Mouse (Mus musculus): Measurements from ENCODE around the gene Tspyl3.
"Not testable (repeated sequence)": the region's sequence is repeated elsewhere in the genome, so short reads cannot be mapped to it uniquely, and the experiment has no call there.

Tspyl3 gene

DNA sequence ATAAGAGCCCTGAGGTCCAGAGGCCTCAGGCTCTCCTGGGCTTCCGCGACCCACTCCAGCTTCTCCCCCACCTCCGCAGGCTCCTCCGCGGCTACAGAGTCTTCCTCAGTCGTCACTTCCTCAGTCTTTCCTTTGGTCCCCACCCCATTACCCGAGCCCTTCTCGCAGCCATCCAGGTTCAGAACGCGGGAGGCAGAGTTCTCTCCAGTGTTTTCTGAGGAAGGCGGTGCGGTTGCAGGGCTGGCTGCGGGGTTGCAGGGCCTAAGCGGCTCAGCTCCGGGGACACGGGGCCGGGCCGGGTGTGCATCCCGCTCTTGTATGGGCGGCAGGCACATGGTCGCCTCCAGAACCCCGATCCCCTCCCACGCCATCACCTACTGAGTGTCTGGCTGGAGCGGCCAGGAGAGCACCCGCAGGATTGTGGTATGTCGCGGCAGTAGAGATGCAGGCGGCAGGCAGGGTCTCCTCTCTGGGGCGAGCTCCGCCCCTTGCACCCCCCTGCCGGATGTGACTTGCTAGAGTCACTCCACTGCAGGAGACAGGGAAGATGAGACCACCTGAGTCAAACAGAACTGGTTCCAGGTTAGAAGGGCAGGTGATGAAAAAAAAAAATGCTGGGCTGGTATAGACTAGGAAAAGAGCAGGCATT is at the start of gene Tspyl3:
Gene Tspyl3, minus strand, starts transcription at position 496 of the 649 bp plus-strand sequence.
- peak; percentile 39 for DNase-seq (ENCODE audit: low spot score)

DNA sequence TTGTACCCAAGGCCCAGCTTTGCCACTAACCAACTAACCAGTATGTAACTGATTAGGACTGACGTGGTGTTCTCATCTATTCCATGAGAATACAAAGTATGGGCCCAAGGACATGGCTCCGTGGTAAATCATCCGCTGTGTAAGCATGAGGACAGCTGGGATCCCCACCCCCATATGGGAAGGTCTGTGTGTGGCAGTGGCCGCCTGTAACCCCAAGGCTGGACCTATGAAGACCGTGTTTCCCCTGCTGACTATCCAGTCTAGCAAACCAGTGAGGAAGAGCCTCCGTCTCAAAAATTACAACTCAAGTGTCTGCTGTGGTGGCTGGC is 49.6 kb upstream of the Tspyl3 start:
- no peak for DNase-seq (ENCODE audit: low spot score)

DNA sequence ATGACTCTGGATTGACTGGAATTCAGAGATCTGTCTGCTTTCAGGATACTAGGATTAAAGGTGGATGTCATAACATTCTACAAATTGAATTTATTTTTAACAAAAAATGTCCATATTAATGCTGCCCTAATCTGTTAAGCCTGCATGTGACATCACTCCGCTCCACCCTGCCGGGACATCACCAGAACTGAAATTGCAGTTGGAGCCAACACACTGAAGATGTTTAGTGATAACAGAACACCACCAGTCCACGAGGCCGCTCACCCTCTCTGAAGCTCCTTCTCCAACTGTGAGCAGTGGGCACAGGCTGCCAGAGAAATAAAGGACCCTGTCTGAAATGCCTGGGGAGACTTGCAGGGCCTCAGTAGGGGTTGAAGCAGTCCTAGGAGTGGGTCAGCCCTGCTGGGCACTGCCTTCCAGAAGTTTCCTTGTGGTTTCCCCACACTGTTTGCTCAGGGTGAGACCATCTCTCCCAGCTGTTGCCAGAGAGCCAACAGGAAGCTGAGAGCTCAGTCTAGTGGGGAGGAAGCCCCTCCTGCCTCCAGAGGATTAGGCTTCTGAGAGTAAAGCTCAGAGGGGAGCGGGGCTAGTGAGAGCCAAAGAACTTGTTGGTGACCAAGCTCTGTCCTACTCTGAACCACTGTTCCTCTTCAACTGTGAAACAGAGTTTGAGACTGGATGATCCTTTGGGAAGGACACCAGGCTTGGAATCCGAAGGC is 49.1 kb upstream of the Tspyl3 start:
- DNase-seq (ENCODE audit: low spot score), result not testable (repeated sequence)

DNA sequence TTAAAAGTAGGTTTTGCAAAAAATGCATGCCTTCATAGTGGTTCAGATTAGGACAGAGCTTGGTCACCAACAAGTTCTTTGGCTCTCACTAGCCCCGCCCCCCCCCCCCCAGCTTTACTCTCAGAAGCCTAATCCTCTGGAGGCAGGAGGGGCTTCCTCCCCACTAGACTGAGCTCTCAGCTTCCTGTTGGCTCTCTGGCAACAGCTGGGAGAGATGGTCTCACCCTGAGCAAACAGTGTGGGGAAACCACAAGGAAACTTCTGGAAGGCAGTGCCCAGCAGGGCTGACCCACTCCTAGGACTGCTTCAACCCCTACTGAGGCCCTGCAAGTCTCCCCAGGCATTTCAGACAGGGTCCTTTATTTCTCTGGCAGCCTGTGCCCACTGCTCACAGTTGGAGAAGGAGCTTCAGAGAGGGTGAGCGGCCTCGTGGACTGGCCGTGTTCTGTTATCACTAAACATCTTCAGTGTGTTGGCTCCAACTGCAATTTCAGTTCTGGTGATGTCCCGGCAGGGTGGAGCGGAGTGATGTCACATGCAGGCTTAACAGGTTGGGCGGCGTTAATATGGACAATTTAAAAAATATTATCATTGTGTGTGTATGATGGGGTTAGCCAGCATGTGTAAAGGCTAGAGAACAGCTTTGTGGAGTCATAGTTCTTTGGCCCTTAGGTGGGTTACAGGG is 45.1 kb upstream of the Tspyl3 start:
- not testable (repeated sequence) for DNase-seq (ENCODE audit: low spot score)

DNA sequence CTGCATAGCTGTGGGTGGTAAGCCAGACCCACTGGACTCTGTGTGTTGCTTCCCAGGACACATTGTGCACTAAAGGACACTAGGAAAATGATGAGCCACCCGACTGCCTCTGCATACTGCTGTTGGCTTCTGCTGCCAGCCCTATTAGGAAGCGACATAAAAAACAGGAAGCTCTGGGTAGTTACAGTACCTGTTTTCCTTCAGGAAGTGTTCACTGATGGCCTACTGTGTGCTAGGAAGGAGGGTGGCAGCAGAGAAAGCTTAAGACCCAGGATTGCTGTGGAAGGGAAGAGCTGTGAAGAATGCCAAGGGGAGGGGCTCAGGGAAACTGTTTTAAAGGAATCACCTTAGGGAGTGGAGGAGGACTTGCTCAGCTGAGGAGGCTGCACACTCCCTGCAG is 42.1 kb upstream of the Tspyl3 start:
- no peak for DNase-seq (ENCODE audit: low spot score)

DNA sequence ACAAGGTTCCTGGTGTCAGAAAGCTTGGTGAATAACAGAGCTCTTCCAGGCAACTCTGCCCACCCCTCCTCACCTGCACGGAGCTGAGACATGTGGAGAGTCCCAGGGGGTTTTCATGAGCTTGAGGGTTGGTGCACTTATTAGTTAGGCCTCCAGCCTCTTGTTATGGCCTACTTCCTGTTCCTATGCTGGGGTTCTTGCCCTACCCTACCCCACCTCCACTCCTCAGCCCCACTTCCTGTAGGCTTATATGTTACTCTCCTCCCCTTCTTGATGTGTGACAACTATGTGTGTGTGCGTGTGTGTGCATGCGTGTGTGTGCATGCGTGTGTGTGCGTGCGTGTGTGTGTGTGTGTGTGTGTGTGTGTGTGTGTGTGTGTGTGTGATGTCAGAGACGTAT is 37.8 kb upstream of the Tspyl3 start:
- DNase-seq (ENCODE audit: low spot score), result no peak

DNA sequence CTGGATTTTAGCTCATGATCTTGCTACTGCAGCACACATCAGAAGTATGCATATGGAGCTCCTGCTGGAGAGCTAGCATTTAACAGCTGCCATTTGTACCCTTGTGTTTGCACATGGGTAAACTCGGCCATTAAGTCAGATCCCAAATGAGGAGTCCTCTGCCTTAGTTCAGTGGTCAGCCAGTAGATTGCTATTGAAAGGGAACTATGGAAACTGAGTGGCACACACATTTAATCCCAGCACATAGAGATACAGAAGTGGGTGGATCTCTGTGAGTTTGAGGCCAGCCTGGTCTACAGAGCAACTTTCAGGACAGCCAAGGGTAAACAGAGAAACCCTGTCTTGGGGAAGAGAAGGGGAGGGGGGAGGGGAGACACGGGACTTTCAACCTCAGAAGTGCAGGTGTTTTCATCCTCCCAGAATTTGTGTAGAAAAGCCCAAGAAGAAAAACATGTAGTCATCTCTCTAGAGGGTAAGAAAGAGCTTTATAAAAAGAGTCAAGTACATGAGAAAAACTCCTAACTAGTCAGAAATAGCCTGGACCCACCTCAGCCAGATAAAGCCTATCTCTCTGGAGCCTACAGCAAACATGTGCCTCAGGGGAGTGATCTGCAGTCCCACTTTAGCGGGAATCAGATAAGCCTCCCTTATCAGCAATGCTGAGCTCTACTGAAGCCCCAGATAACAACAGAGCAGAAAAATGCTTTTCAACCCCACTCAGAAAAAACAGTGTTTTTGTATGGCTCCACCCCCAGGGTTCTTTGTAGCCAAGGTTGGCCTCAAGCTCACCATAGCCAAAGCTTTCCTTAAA is 34.8 kb upstream of the Tspyl3 start:
- DNase-seq (ENCODE audit: low spot score), result no peak

DNA sequence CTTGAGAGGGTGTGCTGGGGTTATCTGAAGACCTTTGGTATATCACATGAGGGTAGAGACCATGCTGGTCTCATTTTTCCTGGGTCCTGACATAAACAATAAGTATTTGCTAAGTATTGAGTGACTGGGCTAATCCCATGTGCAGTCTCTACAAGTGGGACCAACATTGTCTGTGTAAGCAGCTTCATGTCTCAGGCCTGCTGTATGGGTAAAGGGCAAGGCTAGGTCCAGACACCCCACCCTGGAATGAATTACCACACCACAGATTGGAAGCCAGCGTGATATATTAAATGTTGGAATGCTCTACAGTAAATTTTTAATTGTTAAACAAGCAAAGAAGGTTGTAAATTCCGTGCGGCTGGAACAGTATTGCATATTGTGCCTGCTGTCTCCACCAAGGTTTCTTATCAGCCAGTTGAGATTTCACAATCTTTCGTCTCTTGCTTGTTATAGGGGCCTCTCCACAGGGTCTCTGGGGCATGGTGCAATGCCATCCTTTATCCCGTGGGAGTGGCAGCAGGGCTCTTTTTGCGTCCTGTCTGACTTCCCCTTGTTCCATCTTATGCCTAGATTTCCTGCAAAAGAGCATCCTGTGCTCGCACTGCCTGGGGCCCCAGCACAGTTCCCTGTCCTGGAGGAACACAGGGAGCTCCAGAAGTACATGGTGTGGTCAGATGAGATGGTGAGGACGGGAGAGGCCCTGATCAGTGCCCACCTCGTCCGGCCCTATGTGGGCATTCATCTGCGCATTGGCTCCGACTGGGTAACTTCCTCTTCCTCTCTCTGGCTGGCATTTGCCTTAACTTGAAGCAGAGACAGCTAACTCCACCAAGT is 34.0 kb upstream of the Tspyl3 start:
- no peak for DNase-seq (ENCODE audit: low spot score)

DNA sequence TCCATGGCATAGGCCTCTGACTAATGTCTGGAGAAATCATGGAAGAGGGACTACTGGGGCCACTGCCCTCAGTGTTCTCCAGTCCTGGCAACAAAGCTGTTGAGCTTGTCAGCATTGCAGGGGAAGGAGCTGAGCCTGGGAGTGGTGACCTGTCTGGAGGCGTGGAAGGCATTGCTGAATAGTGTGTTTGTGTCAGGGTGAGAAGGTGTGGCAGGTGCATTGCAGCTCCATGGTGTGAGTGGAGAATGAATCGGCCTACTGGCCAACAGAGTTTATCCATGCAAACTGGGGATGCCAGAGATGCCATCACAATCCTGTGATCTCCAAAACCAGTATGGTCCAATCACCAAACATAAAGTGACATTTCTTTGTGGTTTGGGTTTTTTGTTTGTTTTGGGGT is 31.4 kb upstream of the Tspyl3 start:
- DNase-seq (ENCODE audit: low spot score), result no peak

DNA sequence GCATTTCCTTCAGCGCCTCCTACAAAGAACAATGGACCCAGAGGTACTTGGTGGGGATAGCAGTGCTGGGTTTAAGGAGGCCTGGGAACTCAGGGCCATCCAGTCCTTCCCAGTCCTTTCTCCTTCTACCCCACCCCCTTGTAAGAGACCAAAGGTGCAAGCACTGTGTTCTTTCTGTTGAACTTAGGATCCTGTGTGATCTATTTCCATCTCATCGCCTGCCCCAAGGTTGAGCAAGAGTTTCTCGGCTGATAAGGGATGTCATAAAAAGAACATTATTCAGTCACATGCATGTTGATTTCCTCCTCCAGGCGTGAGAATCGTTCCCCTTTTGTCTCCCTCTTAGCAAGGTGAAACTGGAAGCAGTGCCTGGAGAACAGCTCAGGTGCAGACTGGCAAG is 24.5 kb upstream of the Tspyl3 start:
- DNase-seq (ENCODE audit: low spot score), result no peak

DNA sequence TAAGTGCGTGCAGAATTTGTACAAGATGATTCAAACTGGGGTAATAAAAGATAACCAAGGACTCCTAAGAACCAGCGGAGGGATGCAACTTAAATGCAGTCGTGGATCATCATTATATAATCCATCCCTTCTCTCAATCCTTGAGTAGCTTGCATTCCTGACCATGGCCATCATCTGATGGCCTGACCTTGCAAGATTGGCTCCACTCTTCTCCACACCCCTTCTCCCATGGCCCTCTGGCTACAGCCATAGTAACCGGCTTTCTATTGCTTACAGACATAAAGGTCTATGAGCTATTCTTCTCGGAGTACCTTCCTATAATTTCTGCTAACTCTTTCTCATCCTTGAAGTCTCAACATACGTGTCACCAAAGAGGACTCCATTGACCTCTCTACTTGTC is 16.9 kb upstream of the Tspyl3 start:
- DNase-seq (ENCODE audit: low spot score), result no peak

DNA sequence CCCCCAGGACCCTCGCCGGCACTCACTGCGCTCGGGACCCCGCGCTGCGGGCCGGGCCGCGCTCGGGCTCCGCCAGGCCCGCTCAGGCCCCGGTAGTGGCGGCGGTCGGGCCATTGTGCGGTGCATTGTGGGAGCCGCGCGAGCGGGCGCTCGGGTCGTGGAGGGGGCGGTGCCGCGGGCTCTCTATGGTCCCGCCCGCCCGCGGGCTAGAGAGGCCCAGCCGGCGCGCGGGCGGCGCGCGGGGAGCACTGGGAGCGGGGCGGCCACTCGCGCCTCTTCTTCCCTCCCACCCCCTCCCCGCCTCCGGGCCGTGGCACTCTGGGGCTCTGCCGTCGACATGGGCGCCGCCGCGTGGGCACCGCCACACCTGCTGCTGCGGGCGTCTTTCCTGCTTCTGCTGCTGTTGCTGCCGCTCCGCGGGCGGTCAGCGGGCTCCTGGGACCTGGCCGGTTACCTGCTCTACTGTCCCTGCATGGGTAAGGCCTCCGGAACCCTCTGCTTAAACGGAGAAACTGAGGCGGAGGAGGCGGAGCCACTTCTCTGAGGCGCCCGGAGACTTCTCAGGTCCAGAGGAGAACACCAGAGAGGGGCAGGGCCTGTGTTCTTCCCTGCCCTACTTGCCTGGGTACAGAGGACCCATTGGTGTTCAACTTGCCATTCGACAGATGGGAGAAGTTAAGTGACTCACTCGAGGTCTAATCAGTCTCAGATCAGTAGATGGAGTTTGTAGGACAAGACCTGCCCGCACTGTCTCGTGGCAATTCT is 16.2 kb upstream of the Tspyl3 start, which contains the start of the genes Plagl2 and Pofut1:
Gene Plagl2, minus strand, starts transcription at position 177 of the 765 bp plus-strand sequence.
Gene Pofut1, plus strand, starts transcription at position 284 of the 765 bp plus-strand sequence.
- DNase-seq (ENCODE audit: low spot score), result peak; percentile 90

DNA sequence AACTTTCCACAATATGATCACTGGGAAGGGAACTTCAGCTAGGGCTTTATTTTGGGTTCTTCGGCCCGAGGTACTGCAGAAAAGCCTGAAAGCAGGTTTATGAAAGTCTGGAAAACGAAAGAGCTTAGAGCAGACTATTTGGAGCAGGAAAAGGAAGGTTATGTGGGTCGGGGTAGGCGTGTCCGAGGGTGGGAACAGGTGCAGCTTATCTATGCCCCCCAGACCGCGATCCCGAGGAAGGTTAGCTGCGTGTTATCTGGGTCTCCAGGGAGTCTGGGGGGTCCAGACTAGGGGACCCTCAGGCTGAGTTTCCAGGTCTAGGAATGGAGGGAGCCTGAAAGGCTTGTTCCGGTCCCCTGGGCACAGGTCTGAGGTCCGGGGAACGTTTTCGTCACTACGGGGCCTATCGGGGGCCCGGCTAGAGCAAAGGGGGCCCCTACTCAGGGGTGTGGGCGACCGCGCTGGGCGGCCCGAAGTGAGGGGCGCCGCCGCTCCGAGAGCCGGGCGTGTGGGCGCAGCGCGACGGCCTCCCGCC is 15.5 kb upstream of the Tspyl3 start:
- no peak for DNase-seq (ENCODE audit: low spot score)

DNA sequence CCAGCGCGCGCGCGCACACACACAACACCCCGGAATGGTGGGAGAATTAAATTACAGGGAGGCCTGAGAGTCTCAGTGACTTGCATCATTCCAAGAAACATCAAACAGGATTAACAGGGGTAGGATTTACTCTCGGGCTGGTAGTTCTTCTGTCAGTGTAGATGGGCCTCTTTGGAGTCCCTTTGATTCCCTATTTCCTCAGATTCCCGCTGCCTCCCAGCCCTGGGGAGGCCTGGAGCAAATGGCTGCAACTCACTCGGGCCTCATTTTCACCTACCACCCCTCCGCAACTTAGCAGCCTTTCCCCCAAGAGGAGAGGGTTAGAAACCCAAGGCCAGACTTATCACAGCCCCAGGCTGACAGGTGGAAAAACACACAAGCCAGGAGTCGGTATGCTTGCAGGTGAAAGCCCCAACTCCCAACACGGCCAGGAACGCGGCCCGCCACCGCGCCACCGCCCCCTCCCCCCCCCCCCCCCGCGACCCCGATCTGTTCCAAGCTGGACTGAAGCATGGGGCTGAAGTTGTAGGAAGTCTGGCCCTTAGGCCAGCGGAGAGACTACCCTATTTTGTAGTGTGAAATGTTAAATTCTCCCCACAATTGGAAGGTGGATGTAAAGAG is 14.7 kb upstream of the Tspyl3 start:
- no peak for DNase-seq (ENCODE audit: low spot score)

DNA sequence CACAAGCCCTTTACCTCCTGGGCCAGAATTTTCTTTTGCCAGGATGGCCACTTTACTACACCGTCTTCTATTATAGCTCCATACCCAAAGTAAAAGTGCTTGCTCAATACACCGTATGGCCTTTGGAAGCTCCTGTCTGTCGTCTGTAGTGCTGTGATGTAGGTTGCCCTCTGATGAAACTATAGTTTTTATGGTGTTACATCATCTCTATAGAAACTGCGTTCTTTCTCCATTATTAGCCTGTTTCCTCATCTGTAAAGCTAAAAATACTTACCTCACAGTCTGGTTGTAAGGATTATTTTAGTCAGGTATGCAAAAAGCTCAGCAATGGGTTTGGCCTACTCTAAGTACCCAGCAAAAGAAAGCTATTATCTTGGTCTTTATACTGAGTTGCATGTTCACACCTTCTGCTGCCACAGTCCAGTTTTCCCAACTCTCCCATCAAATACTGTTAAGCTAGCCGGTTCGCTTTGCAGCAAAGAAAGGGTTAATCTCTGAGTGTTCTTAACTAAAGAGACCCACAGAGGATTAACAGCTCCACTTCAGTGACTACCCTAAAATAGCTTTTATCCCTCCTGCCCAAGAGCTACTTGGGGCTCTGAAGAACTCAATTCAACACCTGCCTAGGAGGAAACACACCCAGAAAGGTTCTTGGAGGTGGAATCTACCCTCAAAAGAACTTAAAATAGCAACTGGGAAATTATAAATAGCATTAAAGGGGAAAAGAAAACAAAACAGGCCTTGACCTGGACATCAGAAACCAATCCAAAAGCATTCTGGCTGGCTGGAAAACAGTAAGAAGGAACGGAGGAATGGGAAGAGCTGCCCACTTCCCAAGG is 14.0 kb upstream of the Tspyl3 start:
- DNase-seq (ENCODE audit: low spot score), result no peak

DNA sequence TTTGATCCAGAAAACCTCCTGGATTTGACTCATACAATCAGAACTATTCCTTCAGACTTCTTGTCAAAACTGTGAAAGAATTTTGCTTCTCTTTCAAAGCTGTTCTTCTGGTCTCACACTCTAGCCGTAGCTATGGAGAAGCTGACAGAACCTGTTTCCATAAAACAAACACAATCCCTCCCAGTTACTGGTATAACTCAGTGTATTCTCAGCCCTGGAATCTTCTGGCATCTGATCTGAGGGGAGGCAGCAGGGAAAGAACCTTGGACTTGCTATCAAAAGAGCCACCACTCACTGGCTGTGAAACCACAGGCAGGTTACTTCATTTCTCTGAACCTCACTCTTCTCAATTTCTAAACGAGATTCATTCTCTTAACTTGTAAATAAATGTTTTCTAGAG is 13.2 kb upstream of the Tspyl3 start:
- DNase-seq (ENCODE audit: low spot score), result no peak

DNA sequence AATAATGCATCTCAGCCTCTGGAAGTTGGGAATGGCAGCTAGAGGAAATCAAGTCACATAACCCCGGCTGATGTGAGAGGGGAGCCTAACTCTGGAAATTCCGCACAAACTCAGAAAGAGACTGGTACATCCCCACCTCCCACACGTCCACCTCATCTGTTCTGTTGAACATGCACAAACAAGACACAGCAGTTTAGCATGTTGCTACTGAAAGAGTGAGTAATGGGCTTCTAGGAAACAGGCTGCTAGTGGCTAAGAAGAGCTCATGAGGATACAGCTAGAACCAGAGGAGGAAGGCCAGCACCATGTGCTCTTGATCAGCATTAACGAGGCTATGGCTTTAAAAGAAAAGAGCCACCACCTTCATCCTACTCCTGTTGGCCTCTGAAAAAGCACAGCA is 12.7 kb upstream of the Tspyl3 start:
- DNase-seq (ENCODE audit: low spot score), result no peak

DNA sequence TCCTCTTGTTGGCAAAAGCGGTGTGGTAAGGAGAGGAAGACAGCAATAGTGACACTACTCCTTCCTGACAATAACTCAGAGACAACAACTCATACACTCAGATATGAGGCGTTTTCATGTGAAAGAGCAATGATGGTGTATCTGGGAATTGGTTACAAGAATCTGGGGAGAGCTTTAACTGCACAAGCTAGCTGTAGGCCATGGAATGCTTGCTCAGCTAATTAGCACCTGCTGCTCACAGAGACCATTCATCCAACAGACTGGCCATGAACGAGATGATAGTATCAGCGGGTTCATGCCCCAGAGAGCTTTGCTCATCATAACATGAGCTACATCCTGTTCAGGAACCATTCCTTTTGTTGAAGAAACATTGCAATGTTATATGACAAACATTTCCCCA is 12.0 kb upstream of the Tspyl3 start:
- DNase-seq (ENCODE audit: low spot score), result no peak

DNA sequence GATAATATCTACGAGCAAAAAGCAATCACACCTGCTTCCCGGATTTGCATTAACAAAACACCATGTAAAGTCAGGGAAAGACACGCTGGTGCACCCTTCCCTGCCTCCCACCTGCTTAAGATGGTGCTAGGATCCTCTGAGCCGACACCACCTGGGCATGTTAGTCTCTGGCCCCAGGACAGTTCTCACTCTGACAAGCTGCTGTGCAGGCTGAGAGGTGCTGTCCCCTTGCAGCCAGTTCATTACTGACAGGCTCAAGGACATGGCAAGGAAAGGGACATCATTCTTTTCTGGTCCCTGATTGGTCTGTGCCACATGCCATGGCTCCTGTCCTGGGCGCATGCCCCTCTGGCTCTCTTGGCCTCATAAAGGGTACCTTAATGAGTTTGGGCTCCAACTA is 3.3 kb upstream of the Tspyl3 start:
- no peak for DNase-seq (ENCODE audit: low spot score)
